Mouse (Mus musculus) heart, adult 2 months (tissue): ENCODE measurements around the gene Gmnn. TPM values are rescaled to one million over a fixed set of nuclear protein-coding genes. Genes with fewer than 3 reads are reported as not detected.

Source experiments
- DNase-seq, 2 experiments: peaks; one replicate each; pipeline ENCODE4 v3.0.0; 2021
- H3K27ac ChIP-seq: fragments of 200-600 bp; 2 replicates; pipeline ENCODE4 v1.8.1; 2022
- H3K27me3 ChIP-seq: fragments of 200-500 bp; 2 replicates; pipeline ENCODE4 v1.6.1; 2012; ENCODE audit warnings: mild to moderate bottlenecking, low read length, inconsistent platforms, mixed read lengths; ENCODE audit not compliant: control insufficient read depth, insufficient read depth
- H3K36me3 ChIP-seq: fragments of 200-500 bp; 2 replicates; pipeline ENCODE4 v1.6.1; 2012; ENCODE audit warnings: low read length, inconsistent platforms; ENCODE audit not compliant: control insufficient read depth, insufficient read depth
- H3K4me1 ChIP-seq: fragments of 200-500 bp; 2 replicates; pipeline ENCODE4 v1.6.1; 2011; ENCODE audit warnings: low read length; ENCODE audit not compliant: control insufficient read depth, insufficient read depth
- H3K4me3 ChIP-seq: fragments of 200-600 bp; 2 replicates; pipeline ENCODE4 v1.8.1; 2022
- H3K79me2 ChIP-seq: fragments of 200-500 bp; replicated peaks from 2 replicates; pipeline ENCODE4 v1.6.1; 2012; ENCODE audit warnings: mild to moderate bottlenecking, inconsistent platforms, low read length, moderate library complexity, mixed read lengths; ENCODE audit not compliant: control insufficient read depth, insufficient read depth
- H3K9ac ChIP-seq: fragments of 200-500 bp; 2 replicates; pipeline ENCODE4 v1.6.1; 2012; ENCODE audit warnings: low read depth, mild to moderate bottlenecking, control low read depth, inconsistent platforms, low read length, mixed read lengths
- CTCF ChIP-seq: fragments of 200-600 bp; IDR thresholded peaks from 2 replicates; pipeline ENCODE4 v1.8.1; 2022; ENCODE audit warnings: antibody characterized with exemption, mild to moderate bottlenecking, moderate library complexity
- EP300 ChIP-seq: fragments of 200-500 bp; IDR thresholded peaks from 2 replicates; pipeline ENCODE4 v1.6.1; 2011; ENCODE audit warnings: low read depth, low read length, control low read depth; ENCODE audit not compliant: insufficient read depth
- POLR2A ChIP-seq: fragments of 200-500 bp; IDR thresholded peaks from 2 replicates; pipeline ENCODE4 v1.6.1; 2011; ENCODE audit warnings: mild to moderate bottlenecking, low read depth, low read length, control low read depth; ENCODE audit not compliant: insufficient read depth
- WGBS: fragments of 180-500 bp; shearing (Covaris S2); methylation state at CpG from one replicate; pipeline ENCODE4 v1.1.7; 2018; 5-methylcytosine and 5-hydroxymethylcytosine counted together
- intact Hi-C: fragments of 180-260 bp; cut with DNase I; formaldehyde crosslinking; loops from one replicate; pipeline ENCODE4 v1.15.1; 2025
- long read RNA-seq: library from polyadenylated mRNA; stranded (forward); transcript quantifications from one replicate; pipeline ENCODE4 v2.0.0, GENCODE M21; 2021
- polyA plus RNA-seq: library from polyadenylated mRNA; depleted of rRNA; stranded (reverse); fragments of >200 nt; gene quantifications from 2 replicates; pipeline ENCODE4 v1.2.3, GENCODE M21; 2012; rRNA removed
- total RNA-seq, 2 experiments: library from RNA; stranded (reverse); gene quantifications; 2 replicates each; pipeline ENCODE4 v1.2.3; 2021

Gmnn gene
- total RNA-seq: 10 to 100 TPM; 45.9 to 72.3 TPM
- 12.9 and 18.4 TPM in 2 replicates for polyA plus RNA-seq
- long read RNA-seq, transcript Gmnn-203 (7 exons, 723 nt): minor isoform, 6 of 80 reads
- long read RNA-seq, transcript Gmnn-202 (7 exons, 963 nt): major isoform, 37 of 80 reads
- long read RNA-seq, partial matches to known transcripts: 4 of 80 reads
- long read RNA-seq, other reads (novel, unspliced or antisense): 30 of 80 reads

DNA sequence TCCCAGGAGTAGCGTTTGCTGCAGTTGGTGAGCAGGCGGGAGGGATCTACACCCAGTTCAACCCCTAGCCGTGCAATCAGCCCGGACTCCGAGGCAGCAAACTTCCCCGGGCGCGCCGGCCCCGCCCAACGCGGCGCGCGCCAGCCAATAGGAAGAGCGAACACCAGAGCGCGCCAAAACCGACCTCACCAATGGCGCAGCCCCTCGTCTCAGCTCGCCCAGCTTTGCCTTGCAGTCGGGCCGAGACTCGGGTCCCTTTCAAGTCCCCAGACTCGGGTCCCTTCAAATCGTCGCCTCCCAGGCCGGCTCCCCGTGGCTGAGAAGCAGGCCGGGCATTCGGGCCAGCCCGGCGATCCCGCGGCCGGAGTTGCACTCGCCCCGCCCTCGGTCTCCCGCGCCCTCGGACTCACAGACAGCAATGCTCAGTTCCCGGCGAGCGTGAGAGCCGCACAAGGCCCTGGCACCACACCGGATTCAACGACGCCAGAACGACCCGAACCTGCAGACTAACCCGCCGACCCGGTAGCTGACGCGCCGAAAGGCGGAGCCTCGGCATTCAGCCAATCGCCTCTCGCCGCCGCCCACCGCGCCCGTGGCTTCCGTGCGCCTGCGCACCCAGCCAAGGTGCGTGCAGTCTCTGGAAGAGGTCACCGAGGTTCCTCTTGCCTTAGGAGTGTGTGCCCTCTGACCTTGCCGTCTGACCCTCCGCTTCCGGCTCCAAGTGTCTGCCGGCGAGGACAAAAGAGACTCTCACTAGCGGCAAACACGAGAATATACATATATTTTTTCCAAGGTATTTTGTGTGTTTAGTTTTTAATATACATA is at the start of gene Gmnn:
Gmnn (minus strand) TSS at position 521 of the 825 bp plus-strand sequence.
- peaks cover 1% of the 10 kb centered on the region; the same call in 1 of the 2 replicates for H3K4me1 ChIP-seq
- TF ChIP-seq CTCF (no peak), POLR2A (peak; percentile 85)
- no peaks in the 10 kb centered on the region for H3K79me2 ChIP-seq
- DNase-seq: peak; percentile 92 to 93
- peak within 1 kb of the TSS; percentile 75 for H3K27ac ChIP-seq
- H3K27me3 ChIP-seq: no peaks in the 10 kb centered on the region
- H3K36me3 ChIP-seq: no peaks in the 10 kb centered on the region
- under 1% methylated on average over 79 of the region's 79 CpGs for WGBS
- intact Hi-C loops: loop anchor here (1.0 to 2.0 kb wide), 2 partner anchors 39 to 69 kb away; partner anchors contain the start of genes Acot13 and Tdp2
- peak within 1 kb of the TSS; percentile 95 for H3K4me3 ChIP-seq
- peak within 1 kb of the TSS; percentile 70 for H3K9ac ChIP-seq

DNA sequence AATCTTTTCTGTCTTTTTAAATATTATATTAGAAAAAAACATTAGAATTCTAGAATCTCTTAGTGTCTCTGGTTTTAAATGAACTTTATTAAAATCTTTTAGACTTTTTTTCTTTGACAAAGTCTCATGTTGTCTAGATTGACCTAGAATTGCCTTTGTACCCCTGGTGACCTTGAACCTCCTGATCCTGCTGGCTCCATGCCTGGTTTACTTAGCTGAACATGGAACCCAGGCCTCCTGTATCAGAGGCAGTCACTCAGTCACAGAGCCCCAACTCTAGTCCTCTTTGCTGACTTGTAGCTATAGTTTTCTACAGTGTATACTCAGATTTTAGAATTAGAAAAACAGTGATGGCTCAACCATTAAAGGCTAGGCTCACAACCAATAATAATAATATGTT is 44.4 kb upstream of the Gmnn start:
- no peak overlapping the region for H3K4me3 ChIP-seq
- no peak for DNase-seq
- H3K79me2 ChIP-seq: peaks cover 13% of the 10 kb centered on the region
- TF ChIP-seq POLR2A (no peak), EP300 (no peak), CTCF (no peak)
- H3K27ac ChIP-seq: no peak overlapping the region
- intact Hi-C loops: no loop called here
- no peak overlapping the region for H3K9ac ChIP-seq
- H3K36me3 ChIP-seq: peaks cover 67% of the 10 kb centered on the region
- peaks cover 7% of the 10 kb centered on the region for H3K4me1 ChIP-seq
- H3K27me3 ChIP-seq: no peaks in the 10 kb centered on the region

- Histone ChIP-seq H3K4me1 (peaks cover 9% of the 10 kb centered on the region), H3K27ac (no peak overlapping the region), H3K27me3 (no peaks in the 10 kb centered on the region), H3K4me3 (peak overlapping the region; percentile 77), H3K79me2 (peaks cover 13% of the 10 kb centered on the region), H3K36me3 (peaks cover 46% of the 10 kb centered on the region), H3K9ac (no peak overlapping the region)
- intact Hi-C loops: no loop called here
- TF ChIP-seq POLR2A (no peak), EP300 (no peak), CTCF (no peak)
- no peak for DNase-seq
- under 1% methylated on average over 2 of the region's 2 CpGs for WGBS
Measured at GRCm38 (mm10) chr13:24803196-24803595, 41.5 kb upstream of the Gmnn start.

GRCm38 (mm10) chr13:24802131-24802691 is 40.5 kb upstream of the Gmnn start:
- H3K36me3 ChIP-seq: peaks cover 36% of the 10 kb centered on the region
- H3K4me1 ChIP-seq: peaks cover 9% of the 10 kb centered on the region
- H3K27me3 ChIP-seq: no peaks in the 10 kb centered on the region
- peaks cover 13% of the 10 kb centered on the region for H3K79me2 ChIP-seq
- H3K9ac ChIP-seq: peak overlapping the region; percentile 93
- DNase-seq: peak; percentile 47 to 53
- WGBS: under 1% methylated on average over 26 of the region's 26 CpGs
- peak overlapping the region; percentile 77 for H3K4me3 ChIP-seq
- intact Hi-C loops: no loop called here
- TF ChIP-seq EP300 (no peak), POLR2A (no peak)
- peak overlapping the region; percentile 96 for H3K27ac ChIP-seq

DNA sequence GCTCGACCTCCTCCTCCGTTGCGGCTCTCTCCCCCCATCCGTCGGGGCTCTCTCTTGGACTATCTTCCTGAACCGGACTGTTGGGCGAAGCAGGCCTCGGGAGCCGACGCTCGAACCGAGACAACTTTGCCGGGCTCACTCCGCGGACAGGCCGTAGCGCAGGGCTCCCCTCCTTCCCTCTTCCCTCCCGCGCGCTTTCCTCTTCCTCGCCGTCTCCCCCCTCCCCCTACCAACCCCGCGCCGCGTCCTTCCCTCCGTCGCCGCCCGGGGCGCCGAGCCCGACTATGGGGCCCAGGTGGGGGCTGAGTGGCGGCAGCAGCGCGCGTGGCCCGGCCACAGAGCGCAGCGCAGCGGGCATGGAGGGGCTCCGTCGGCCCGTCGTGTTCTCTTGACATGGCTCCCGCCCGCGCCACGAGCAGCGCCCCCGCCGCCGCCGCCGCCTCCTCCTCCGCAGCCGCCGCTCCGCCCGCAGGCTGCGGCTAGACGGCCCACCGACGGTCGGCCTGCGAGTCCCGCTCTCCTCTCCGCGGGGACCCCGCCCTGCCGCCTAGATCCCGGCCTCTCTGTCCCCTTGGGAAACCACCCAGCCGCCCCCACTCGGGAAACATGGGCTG is 39.7 kb upstream of the Gmnn start, which contains the start of gene BC005537:
BC005537 (plus strand) TSS at position 350 of the 614 bp plus-strand sequence.
- peak within 1 kb of the TSS; percentile 99 for H3K9ac ChIP-seq
- TF ChIP-seq EP300: no peak
- peak; percentile 40 for TF ChIP-seq CTCF
- no peak for DNase-seq
- H3K27me3 ChIP-seq: no peaks in the 10 kb centered on the region
- WGBS: under 1% methylated on average over 68 of the region's 74 CpGs
- peaks cover 6% of the 10 kb centered on the region for H3K4me1 ChIP-seq
- H3K4me3 ChIP-seq: peak within 1 kb of the TSS; percentile 77
- peaks cover 13% of the 10 kb centered on the region for H3K79me2 ChIP-seq
- H3K27ac ChIP-seq: peak within 1 kb of the TSS; percentile 96
- intact Hi-C loops: loop anchor here (1.0 kb wide), 1 partner anchor 30 kb away; the partner anchor contains the start of genes Acot13 and Tdp2
- peaks cover 30% of the 10 kb centered on the region for H3K36me3 ChIP-seq
